Mouse (Mus musculus): ENCODE measurements at regions not wholly inside any gene's neighbourhood (a gene's known extent, or its start where the extent isn't known, plus 50 kb on each side); places are given as distances from the start of the nearest gene placed in this dataset.

DNA sequence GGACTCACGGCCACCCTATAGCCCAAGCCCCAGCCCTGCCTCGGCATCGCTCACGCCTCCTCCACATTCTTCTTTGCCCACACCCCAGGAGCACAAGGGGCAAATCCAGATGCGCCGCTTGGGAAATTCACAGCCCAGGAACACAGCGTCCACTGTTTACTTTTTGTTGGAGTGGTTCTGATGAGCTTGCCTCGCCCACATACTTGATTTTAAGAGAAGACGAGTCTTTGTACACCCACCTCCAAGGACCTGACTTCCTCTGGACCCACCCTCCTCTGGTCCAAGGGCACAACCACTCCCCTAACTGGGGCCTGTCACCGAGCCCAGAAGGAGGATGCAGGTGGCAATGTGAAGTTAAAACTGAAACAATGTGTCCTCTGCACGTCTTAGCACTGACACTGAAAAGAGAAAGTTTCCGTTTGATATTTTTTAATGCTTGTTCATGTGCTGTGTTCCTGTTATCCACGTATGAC lies 64.2 kb upstream of the Ptpn13 start:
- TF ChIP-seq CTCF (IDR thresholded peaks at IDR 0.05; ENCODE audit: low read depth) (no peak), EP300 (IDR thresholded peaks at IDR 0.05; ENCODE audit: low read depth) (no peak)
